Mouse (Mus musculus) cortical plate, adult 2 months (tissue): ENCODE results near the gene Cebpzos.

Source experiments
- CTCF ChIP-seq: fragments of 200-500 bp; IDR thresholded peaks from 2 replicates; pipeline ENCODE4 v1.5.1; 2011; ENCODE audit warnings: mild to moderate bottlenecking, control low read depth, low read length; ENCODE audit not compliant: insufficient read depth; ENCODE audit errors: extremely low read depth
- POLR2A ChIP-seq: fragments of 200-500 bp; IDR thresholded peaks from 2 replicates; pipeline ENCODE4 v1.6.1; 2011; ENCODE audit warnings: mild to moderate bottlenecking, low read length, control low read depth; ENCODE audit not compliant: insufficient read depth; ENCODE audit errors: extremely low read depth

DNA sequence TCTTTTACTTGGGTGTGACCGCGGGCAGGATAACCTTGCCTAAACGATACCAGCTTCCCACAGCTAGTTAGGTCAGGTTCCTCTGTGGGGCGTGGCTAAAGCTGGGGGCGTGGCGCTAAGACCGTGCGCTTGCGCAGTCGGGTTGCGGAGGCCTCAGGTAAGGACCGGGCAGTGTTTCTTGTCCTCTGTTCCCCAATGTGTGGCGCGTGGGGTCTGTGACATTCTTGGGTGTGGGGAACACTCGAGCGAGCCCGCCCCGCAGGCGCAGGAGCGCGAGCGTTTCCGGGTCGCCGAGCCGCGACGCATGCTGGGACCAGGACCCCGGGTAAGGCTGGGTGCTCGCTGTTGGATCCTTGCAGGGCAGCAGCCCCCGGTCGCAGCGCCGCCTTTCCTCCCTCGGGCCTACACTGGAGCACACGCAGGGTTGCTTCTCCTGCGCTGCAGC lies at the start of gene Cebpzos:
- TF ChIP-seq CTCF (no peak), POLR2A (peak; percentile 55)
